In the genomic region with DNA sequence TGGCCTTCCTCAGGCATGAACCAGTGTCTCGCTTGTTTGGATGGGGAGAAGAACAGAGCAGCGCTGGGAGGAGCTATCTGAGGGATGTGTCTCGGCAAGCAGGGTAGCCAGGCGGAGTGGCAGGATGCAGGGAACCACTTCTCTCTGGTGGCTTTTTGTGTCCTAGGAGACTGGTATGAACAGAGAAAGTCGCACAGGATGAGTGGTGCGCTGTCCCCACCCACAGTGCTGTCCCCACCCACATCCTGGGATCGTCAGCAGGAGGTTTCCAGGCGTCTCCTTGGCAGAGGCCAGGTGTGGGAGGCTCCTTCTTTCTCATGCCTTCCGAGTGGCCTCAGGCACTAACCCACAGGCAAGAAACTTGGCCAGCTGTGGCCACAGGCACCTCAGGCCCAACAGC, we compare ENCODE assay signal across 17 mouse cellular contexts. TPM values are rescaled to one million over a fixed set of nuclear protein-coding genes. Genes with fewer than 3 reads are reported as not detected.
DNase-seq lines count a peak whose midpoint lies in the region; ATAC-seq and TF ChIP-seq lines count a peak whose summit lies in the region.
"Had no signal": no experiment of that assay in that cellular context is flagged by ENCODE, and none has a peak within 500 bp of the region (broad histone marks: within the 10 kb centered on the region; RNA-seq: fewer than 3 reads in every experiment).

No protein-coding gene starts in this region.

- H3K4me1 ChIP-seq in heart, embryonic 15.5 days (replicated peaks), result peaks cover 10% of the 10 kb centered on the region
- H3K4me1 ChIP-seq in lung, embryonic 14.5 days (ENCODE audit: insufficient read depth), result no peaks in the 10 kb centered on the region; the same call in 1 of the 2 replicates
- H3K4me1 ChIP-seq in stomach, embryonic 14.5 days (ENCODE audit: control insufficient read depth, insufficient read depth, low read length), result 0 out of 2 replicates have a peak, but pooled peaks cover 9% of the 10 kb centered on the region

- no peak for DNase-seq in heart, postnatal 25 days (ENCODE audit: low spot score)
- DNase-seq in lung, embryonic 14.5 days, result no peak
- DNase-seq in lung, postnatal 10 days, result no peak
- peak; percentile 68 for DNase-seq in ES-CJ7 (ENCODE audit: low read depth, low spot score)
- DNase-seq in gastrocnemius, postnatal 4 days (ENCODE audit: low spot score in 2 of 2), result no peak
- DNase-seq in adrenal gland, postnatal 25 days, result no peak
- DNase-seq: cerebellum, adult 9-11 months; gastrocnemius, postnatal 14 days; kidney, postnatal 25 days; layer of hippocampus, postnatal 36 days had no signal

- no peak overlapping the region for H3K9ac ChIP-seq in heart, embryonic 15.5 days
- H3K9ac ChIP-seq in lung, embryonic 14.5 days, result no peak overlapping the region
- no peak overlapping the region for H3K9ac ChIP-seq in stomach, embryonic 14.5 days (replicated peaks; ENCODE audit: low read depth, low read length)
- H3K9ac ChIP-seq: forebrain, embryonic 15.5 days; liver, embryonic 12.5 days had no signal

- no peak overlapping the region for H3K4me2 ChIP-seq in heart, embryonic 15.5 days
- no peak overlapping the region for H3K4me2 ChIP-seq in lung, embryonic 14.5 days
- no peak overlapping the region for H3K4me2 ChIP-seq in stomach, embryonic 14.5 days (replicated peaks; ENCODE audit: low read depth, low read length)
- H3K4me2 ChIP-seq: forebrain, embryonic 15.5 days; liver, embryonic 12.5 days had no signal

- H3K4me3 ChIP-seq in heart, embryonic 15.5 days, result no peak overlapping the region
- no peak overlapping the region for H3K4me3 ChIP-seq in lung, embryonic 14.5 days (ENCODE audit: low read depth, low read length)
- H3K4me3 ChIP-seq in stomach, embryonic 14.5 days (ENCODE audit: low read depth, low read length), result no peak overlapping the region
- H3K4me3 ChIP-seq: forebrain, embryonic 15.5 days; liver, embryonic 12.5 days had no signal

- intact Hi-C loops in heart, postnatal 25 days (cut with DNase I), result no loop called here

- H3K27ac ChIP-seq in heart, embryonic 15.5 days, result no peak overlapping the region
- H3K27ac ChIP-seq in lung, embryonic 14.5 days (ENCODE audit: low read depth), result no peak overlapping the region
- H3K27ac ChIP-seq in stomach, embryonic 14.5 days (ENCODE audit: low read length), result no peak overlapping the region
- H3K27ac ChIP-seq: forebrain, embryonic 15.5 days; liver, embryonic 12.5 days had no signal

- 53% methylated on average over 9 of the region's 9 CpGs for WGBS in heart, embryonic 15.5 days
- 42% methylated on average over 9 of the region's 9 CpGs for WGBS in lung, embryonic 14.5 days
- WGBS in stomach, embryonic 14.5 days, result 43% methylated on average over 9 of the region's 9 CpGs

- no peak for TF ChIP-seq CTCF in lung, embryonic 14.5 days (IDR thresholded peaks at IDR 0.05; ENCODE audit: low read depth)

- no peaks in the 10 kb centered on the region for H3K9me3 ChIP-seq in heart, embryonic 15.5 days (replicated peaks)
- H3K9me3 ChIP-seq in lung, embryonic 14.5 days (ENCODE audit: low read depth, low read length), result no peaks in the 10 kb centered on the region
- H3K9me3 ChIP-seq in stomach, embryonic 14.5 days (ENCODE audit: control insufficient read depth, low read depth, low read length), result no peaks in the 10 kb centered on the region
- H3K9me3 ChIP-seq: forebrain, embryonic 15.5 days; liver, embryonic 12.5 days had no signal

- peaks cover 17% of the 10 kb centered on the region for H3K36me3 ChIP-seq in heart, embryonic 15.5 days
- peaks cover 35% of the 10 kb centered on the region for H3K36me3 ChIP-seq in lung, embryonic 14.5 days (ENCODE audit: insufficient read depth)
- H3K36me3 ChIP-seq in stomach, embryonic 14.5 days (ENCODE audit: control insufficient read depth, insufficient read depth, low read length), result peaks cover 19% of the 10 kb centered on the region
- H3K36me3 ChIP-seq: forebrain, embryonic 15.5 days had no signal

- H3K27me3 ChIP-seq in heart, embryonic 15.5 days, result peaks cover 21% of the 10 kb centered on the region
- H3K27me3 ChIP-seq in lung, embryonic 14.5 days (ENCODE audit: insufficient read depth, low read length), result peaks cover 34% of the 10 kb centered on the region
- peaks cover 25% of the 10 kb centered on the region; the same call in 1 of the 2 replicates for H3K27me3 ChIP-seq in stomach, embryonic 14.5 days (ENCODE audit: control insufficient read depth, insufficient read depth, low read length)

- peak; percentile 29; the same call in 1 of the 2 replicates for ATAC-seq in heart, embryonic 15.5 days (replicated peaks; ENCODE audit: insufficient number of reproducible peaks, insufficient read depth, low FRiP score, low read depth)
- 0 out of 2 replicates have a peak, but pooled peaks have one; percentile 10 for ATAC-seq in lung, embryonic 14.5 days (ENCODE audit: insufficient read depth)
- peak; percentile 39; the same call in 1 of the 2 replicates for ATAC-seq in stomach, embryonic 14.5 days (ENCODE audit: insufficient number of reproducible peaks, insufficient read depth, low FRiP score, low read depth)
- ATAC-seq: forebrain, embryonic 15.5 days; liver, embryonic 12.5 days had no signal

RNA-seq across cellular contexts. Expression of gene 4933428G20Rik, which starts 2.2 kb away (rescaled TPM):
- 0.78 and 1.0 TPM in 2 replicates for polyA plus RNA-seq in heart, embryonic 15.5 days (2015; fragmentation: Nextera tagmentation; extraction: Ambion mirVana)
- not detected for total RNA-seq in heart, postnatal 25 days (2021)
- polyA plus RNA-seq in lung, embryonic 14.5 days (2014; fragmentation: Nextera tagmentation; extraction: Ambion mirVana), result 0.13 and 0.23 TPM in 2 replicates
- polyA plus RNA-seq in stomach, embryonic 14.5 days (2014; fragmentation: Nextera tagmentation; extraction: Ambion mirVana), result 0.35 TPM in 1 of 2 replicates, not detected in the other
- not detected for total RNA-seq in gastrocnemius, postnatal 4 days (2021)
- not detected in 2 replicates for total RNA-seq in adrenal gland, postnatal 25 days (2021)
- total RNA-seq: gastrocnemius, postnatal 14 days; layer of hippocampus, postnatal 36 days; megakaryocyte, adult 5-6 weeks; monocyte, adult 5-6 weeks had no signal
- polyA plus RNA-seq: small intestine, adult 2 months had no signal
